Mouse (Mus musculus) cerebellum, adult 2 months (tissue): ENCODE data around the gene Ncam1.

Source experiments
- CTCF ChIP-seq: fragments of 200-500 bp; IDR thresholded peaks from 2 replicates; pipeline ENCODE4 v1.5.1; 2011; ENCODE audit warnings: low read depth, mild to moderate bottlenecking, control low read depth, low read length, moderate library complexity, borderline replicate concordance; ENCODE audit not compliant: insufficient read depth
- POLR2A ChIP-seq: fragments of 200-500 bp; IDR thresholded peaks from 2 replicates; pipeline ENCODE4 v1.6.1; 2011; ENCODE audit warnings: low read length, control low read depth, borderline replicate concordance; ENCODE audit not compliant: insufficient read depth

DNA sequence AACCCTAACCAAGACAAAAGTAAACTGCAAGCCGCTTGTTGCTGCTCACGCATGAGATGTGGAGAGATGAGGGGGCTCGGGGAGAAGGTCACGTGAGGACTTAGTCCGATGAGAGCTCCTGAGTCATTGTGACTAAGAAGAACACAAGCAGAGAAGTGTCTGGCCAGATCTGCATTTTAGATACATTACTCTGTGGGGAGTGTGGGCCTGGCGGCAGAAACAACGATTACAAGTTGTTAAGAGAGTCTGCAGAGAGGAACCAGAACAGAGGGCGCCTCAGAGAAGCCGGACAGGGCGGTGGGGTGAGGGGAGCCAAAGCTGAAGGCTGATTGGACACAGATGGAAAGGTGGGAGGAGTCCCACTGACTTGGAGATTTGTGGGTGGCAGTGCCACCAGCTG lies 315.4 kb downstream of the Ncam1 start:
- no peak for TF ChIP-seq POLR2A
- TF ChIP-seq CTCF = no peak
